Mouse (Mus musculus) lung, postnatal 0 days (tissue): ENCODE data around the gene B2m.

Source experiments
- CTCF ChIP-seq: IDR thresholded peaks from 2 replicates; pipeline ENCODE4 v1.5.1; 2016; ENCODE audit warnings: antibody characterized with exemption, mild to moderate bottlenecking
- EP300 ChIP-seq: IDR thresholded peaks from 2 replicates; pipeline ENCODE4 v1.6.1; 2016; ENCODE audit warnings: antibody characterized with exemption, mild to moderate bottlenecking, control low read depth

GRCm38 (mm10) chr2:122191849-122192248 lies 44.4 kb downstream of the B2m start:
- no peak for TF ChIP-seq CTCF
- TF ChIP-seq EP300: no peak
